Mouse (Mus musculus): ENCODE measurements around the gene Ghdc. TPM values are rescaled to one million over a fixed set of nuclear protein-coding genes. Genes with fewer than 3 reads are reported as not detected.

Ghdc gene
- total RNA-seq, 2 experiments from 2014 or later: 5.2 to 5.7 TPM

DNA sequence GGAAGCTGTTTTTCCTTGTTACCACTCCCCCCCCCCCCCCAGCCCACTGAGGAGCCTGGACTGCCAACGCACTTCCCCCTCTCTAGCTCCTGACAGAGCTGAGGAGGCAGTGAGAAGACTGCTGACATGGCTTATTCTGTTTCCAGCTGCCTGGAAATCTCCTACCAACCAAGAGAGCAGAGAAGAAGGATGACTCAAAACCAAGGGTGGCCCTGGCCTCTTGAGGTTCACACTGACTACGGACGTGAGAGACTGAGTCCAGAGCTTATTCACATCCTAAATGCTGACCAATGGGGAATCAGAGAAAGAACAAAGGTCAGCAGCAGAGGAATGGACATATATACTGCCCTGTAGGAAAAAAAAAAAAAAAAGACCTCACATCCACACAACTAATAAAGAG is 51.4 kb downstream of the Ghdc start:
- no peak for DNase-seq (ENCODE audit: low spot score)

DNA sequence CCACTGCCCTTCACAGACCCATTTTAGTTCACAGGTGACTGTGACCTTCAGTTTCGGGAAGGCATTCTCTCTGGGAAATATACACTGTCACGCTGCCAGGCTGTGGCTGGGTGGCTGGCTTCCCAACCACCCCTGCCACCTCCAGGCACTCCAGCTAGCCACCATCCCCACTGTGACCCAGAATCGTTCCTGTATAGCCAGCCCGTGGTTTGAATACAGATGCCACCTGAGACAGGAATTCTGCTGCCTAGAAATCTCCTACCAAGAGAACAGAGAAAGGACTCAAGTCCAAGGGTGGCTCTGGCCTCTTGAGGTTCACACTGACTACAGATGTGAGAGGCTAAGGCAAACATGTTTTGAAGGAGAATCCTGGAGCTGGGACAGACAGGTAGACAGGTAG is 51.9 kb downstream of the Ghdc start:
- no peak for DNase-seq (ENCODE audit: low spot score)

DNA sequence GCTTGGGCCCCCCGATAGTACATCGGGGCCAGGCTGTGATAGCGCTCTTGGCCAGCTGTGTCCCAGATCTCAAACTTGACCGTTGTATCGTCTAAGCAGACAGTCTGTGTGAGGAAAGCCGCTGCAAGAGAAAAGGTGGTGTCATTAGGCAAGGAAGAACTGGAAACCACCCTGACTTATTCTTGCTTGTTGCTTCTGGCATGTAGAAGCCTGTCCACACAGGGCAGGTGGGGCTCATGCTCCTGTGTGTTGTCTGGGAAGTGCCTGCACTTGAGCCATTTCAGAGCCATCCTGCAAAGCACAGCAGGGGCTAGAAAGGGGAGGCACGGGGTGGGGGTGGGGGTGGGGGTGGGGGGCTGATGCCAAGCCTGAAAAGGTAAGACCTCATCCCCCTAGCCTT is 52.3 kb downstream of the Ghdc start:
- no peak for DNase-seq (ENCODE audit: low spot score)

DNA sequence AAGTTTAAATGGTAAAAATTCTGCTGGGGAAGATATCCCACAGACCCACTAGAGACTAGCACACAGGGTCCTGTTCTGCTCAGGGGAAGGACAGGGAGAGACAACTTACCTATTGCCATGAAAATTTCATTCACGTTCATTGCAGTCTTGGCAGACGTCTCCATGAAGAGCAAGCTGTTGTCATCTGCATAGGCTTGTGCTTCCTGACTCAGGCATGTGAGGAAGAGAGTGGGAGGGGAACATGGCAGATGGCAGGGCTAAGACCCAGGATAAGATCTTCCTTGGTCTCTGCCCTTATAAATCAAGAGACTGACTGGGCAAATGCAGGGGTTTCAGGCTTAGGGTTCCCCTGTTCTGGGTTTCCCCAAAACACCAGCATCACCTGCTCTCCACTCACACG is 54.1 kb downstream of the Ghdc start:
- no peak for DNase-seq (ENCODE audit: low spot score)

Other genes starting within 250 kb of the Ghdc start
- 10 to 100 TPM in 1 of 2 experiments, 1 to 10 TPM in 1; 9.5 to 12.2 TPM for gene Acly, start 243.0 kb downstream of the Ghdc start, total RNA-seq (2021)
- gene Ttc25, start 225.3 kb downstream of the Ghdc start, total RNA-seq (2021): under 1 TPM; 0.33 to 0.48 TPM
- gene Cnp, start 196.1 kb downstream of the Ghdc start, total RNA-seq (2021): 1 to 10 TPM; 3.8 to 5.0 TPM
- 10 to 100 TPM; 16.6 to 17.4 TPM for gene Nkiras2, start 151.7 kb downstream of the Ghdc start, total RNA-seq (2021)
- gene Dnajc7, start 150.8 kb downstream of the Ghdc start, total RNA-seq (2021): 100 to 1,000 TPM in 1 of 2 experiments, 10 to 100 TPM in 1; 81.1 to 111 TPM
- under 1 TPM; 0.28 to 0.41 TPM for gene Zfp385c, start 78.5 kb downstream of the Ghdc start, total RNA-seq (2021)
- under 1 TPM; 0.16 to 0.21 TPM for gene Dhx58, start 66.7 kb downstream of the Ghdc start, total RNA-seq (2021)
- 10 to 100 TPM; 10.1 to 11.1 TPM for gene Kat2a, start 58.5 kb downstream of the Ghdc start, total RNA-seq (2021)
- not detected for gene Hspb9, start 57.1 kb downstream of the Ghdc start, total RNA-seq (2021)
- 10 to 100 TPM; 40.3 to 42.7 TPM for gene Rab5c, start 32.7 kb downstream of the Ghdc start, total RNA-seq (2021)
- gene Kcnh4, start 11.0 kb downstream of the Ghdc start, total RNA-seq (2021): not detected
- gene Hcrt, start 8.0 kb downstream of the Ghdc start, total RNA-seq (2021): not detected
- 100 to 1,000 TPM; 125 to 170 TPM for gene Stat5b, start 79.8 kb upstream of the Ghdc start, total RNA-seq (2021)
- 10 to 100 TPM; 11.3 to 13.3 TPM for gene Stat5a, start 88.4 kb upstream of the Ghdc start, total RNA-seq (2021)
- gene Stat3, start 168.6 kb upstream of the Ghdc start, total RNA-seq (2021): 10 to 100 TPM; 38.1 to 48.6 TPM
- 100 to 1,000 TPM; 128 to 153 TPM for gene Cavin1, start 199.9 kb upstream of the Ghdc start, total RNA-seq (2021)
- 10 to 100 TPM; 57.0 to 74.4 TPM for gene Atp6v0a1, start 238.5 kb upstream of the Ghdc start, total RNA-seq (2021)